Mouse (Mus musculus) small intestine, adult 2 months (tissue): ENCODE measurements around the gene Lat.

Experiments used
- CTCF ChIP-seq: fragments of 200-500 bp; IDR thresholded peaks from 2 replicates; pipeline ENCODE4 v1.5.1; 2012; ENCODE audit warnings: low read depth, mild to moderate bottlenecking, control low read depth, inconsistent platforms, low read length, moderate library complexity, mixed read lengths; ENCODE audit not compliant: insufficient replicate concordance, insufficient read length; ENCODE audit errors: extremely low read depth
- POLR2A ChIP-seq: fragments of 200-500 bp; IDR thresholded peaks from 2 replicates; pipeline ENCODE4 v1.6.1; 2012; ENCODE audit warnings: low read depth, mild to moderate bottlenecking, control low read depth, inconsistent platforms, low read length, moderate library complexity

DNA sequence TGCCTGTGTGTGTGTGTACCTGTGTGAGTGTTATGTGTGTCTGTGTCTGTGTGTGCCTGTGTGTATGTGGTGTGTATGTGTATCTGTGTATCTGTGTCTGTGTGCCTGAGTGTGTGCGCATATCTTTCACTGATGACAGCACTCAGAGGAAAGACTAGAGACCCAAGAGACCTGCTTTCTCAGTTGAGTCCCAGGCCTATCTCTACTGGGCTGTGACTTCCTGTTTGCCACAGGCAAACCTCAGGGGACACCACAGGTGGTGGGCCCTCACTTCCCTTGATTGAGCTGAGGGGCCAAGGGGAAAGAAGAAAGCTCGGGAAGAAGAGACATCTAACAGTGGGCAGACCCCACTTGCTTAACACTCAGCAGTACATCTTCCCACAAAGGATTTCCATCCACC is 47.2 kb upstream of the Lat start:
- no peak for TF ChIP-seq CTCF
- TF ChIP-seq POLR2A, result no peak
